Mouse (Mus musculus): ENCODE results near the gene Olfr311. TPM values are rescaled to one million over a fixed set of nuclear protein-coding genes. Genes with fewer than 3 reads are reported as not detected.

The Olfr311 gene
- polyA plus RNA-seq, 1 experiment from 2014 or later = 0.08 TPM

DNA sequence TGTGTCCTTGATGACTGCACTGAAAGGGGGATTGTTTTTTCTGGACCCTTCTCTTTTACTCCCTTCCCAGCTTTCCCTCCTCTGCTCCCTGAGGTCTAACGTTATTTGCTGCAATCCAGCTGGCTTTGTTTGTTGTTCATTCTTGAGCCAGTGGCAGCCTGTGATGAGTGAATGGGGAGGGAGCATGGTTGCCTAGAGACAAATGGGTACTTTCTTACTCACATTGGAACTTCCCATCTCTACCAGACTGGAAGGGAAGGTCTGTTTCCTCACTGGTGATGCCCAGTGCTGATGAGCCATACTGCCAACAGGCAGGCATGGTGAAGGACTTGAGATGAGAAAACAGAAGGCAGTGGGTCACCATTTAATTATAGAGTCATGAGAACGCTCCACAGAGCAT lies 10.7 kb downstream of the Olfr311 start:
- ATAC-seq (ENCODE audit: low read depth) (no peak), DNase-seq (ENCODE audit: low spot score) (no peak)
- Histone ChIP-seq H3K9ac (ENCODE audit: low read depth, low read length) (no peak overlapping the region), H3K4me3 (ENCODE audit: low read depth, low read length) (no peak overlapping the region), H3K36me3 (ENCODE audit: control insufficient read depth, insufficient read depth, low read length) (peaks cover 40% of the 10 kb centered on the region), H3K4me2 (ENCODE audit: low read depth, low read length) (no peak overlapping the region), H3K27ac (replicated peaks; ENCODE audit: low read depth, low read length) (no peak overlapping the region), H3K4me1 (ENCODE audit: control insufficient read depth, insufficient read depth, low read length) (peaks cover 7% of the 10 kb centered on the region; the same call in 1 of the 2 replicates), H3K27me3 (replicated peaks; ENCODE audit: control insufficient read depth, insufficient read depth, low read length) (no peaks in the 10 kb centered on the region), H3K9me3 (ENCODE audit: control insufficient read depth, low read length) (no peaks in the 10 kb centered on the region)
- WGBS = 68% methylated on average over 2 of the region's 2 CpGs

DNA sequence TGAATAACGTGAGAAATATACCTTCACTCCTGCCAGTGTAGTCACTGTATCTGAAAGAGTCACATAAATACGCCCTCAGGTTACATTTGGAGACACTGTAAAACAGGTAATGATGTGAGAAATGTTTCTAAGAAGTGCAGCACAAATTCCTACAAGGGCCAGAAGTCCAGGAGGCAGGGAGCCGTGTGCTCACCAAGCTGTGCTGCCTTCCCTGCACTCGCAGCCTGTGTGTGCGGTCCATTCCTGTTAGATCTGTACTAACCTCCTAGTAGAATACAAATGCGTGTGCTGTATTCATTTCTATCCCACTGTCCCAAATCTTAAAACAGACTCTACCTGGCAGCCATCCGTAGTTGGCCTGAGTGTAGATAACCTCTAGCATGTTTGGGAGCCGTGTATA lies 21.7 kb downstream of the Olfr311 start:
- 96% methylated on average over 8 of the region's 8 CpGs for WGBS
- Histone ChIP-seq H3K27ac (replicated peaks; ENCODE audit: low read depth, low read length) (no peak overlapping the region), H3K4me2 (ENCODE audit: low read depth, low read length) (no peak overlapping the region), H3K9me3 (ENCODE audit: control insufficient read depth, low read length) (peaks cover 38% of the 10 kb centered on the region), H3K27me3 (replicated peaks; ENCODE audit: control insufficient read depth, insufficient read depth, low read length) (no peaks in the 10 kb centered on the region), H3K36me3 (ENCODE audit: control insufficient read depth, insufficient read depth, low read length) (peaks cover 41% of the 10 kb centered on the region), H3K4me1 (ENCODE audit: control insufficient read depth, insufficient read depth, low read length) (no peaks in the 10 kb centered on the region), H3K9ac (ENCODE audit: low read depth, low read length) (no peak overlapping the region), H3K4me3 (ENCODE audit: low read depth, low read length) (no peak overlapping the region)
- DNase-seq (ENCODE audit: low spot score) (no peak), ATAC-seq (ENCODE audit: low read depth) (no peak)

DNA sequence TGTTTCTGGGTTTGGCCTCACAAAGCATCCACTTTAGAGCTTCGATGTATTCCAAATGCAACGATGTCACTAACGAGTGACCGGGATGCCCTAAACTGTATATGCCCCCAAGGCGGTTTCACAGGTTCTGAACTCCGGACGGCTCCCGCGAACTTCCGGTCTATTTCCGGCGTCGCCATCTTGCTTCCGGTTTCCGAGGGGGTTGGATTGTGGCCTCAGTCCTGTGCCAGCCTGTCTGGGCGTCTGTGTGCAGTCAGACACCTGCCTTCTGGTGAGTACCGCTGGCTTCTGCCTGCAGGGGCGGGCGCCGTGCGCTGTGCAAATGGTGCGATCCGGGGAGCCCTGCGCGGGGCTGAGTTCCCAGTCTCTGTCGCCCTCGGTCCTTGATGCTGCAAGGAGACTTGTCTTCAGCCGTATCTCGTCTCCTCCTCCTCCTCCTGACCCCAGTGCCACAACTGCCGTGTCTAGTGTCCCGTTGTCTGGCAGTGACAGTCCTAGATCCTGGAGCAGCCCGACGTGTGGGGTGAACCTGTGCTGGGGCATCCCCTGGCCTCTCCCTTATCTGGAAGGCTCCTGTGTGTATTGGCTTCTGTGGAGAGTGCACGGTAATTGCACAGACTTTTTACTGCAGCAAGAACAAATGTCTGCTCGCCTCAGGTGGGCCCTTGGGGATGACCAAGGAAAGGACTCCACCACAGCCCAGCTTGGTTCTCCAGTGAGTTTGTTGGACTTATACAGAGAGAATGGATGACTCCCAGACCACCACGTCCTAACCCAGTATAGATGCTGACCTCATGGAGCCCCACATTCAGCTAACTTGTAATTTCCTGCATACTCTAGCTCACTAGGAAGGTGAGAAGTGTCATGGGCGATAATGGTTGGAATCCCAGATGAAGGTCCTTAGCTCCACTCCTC lies 28.2 kb downstream of the Olfr311 start, which contains the start of gene 2810021J22Rik:
Gene 2810021J22Rik (plus strand): TSS at position 178 of the 915 bp plus-strand sequence.
- DNase-seq (ENCODE audit: low spot score) = peak; percentile 90
- H3K9me3 ChIP-seq (ENCODE audit: control insufficient read depth, low read length) = no peaks in the 10 kb centered on the region
- peak within 1 kb of the TSS; percentile 76 for H3K4me3 ChIP-seq (ENCODE audit: low read depth, low read length)
- peaks cover 9% of the 10 kb centered on the region for H3K36me3 ChIP-seq (ENCODE audit: control insufficient read depth, insufficient read depth, low read length)
- H3K27ac ChIP-seq (replicated peaks; ENCODE audit: low read depth, low read length) = peak within 1 kb of the TSS; percentile 76
- peak within 1 kb of the TSS; percentile 84 for H3K9ac ChIP-seq (ENCODE audit: low read depth, low read length)
- H3K4me2 ChIP-seq (ENCODE audit: low read depth, low read length) = peak within 1 kb of the TSS; percentile 77
- WGBS = 4% methylated on average over 37 of the region's 37 CpGs
- ATAC-seq (ENCODE audit: low read depth) = peak; percentile 92
- 0 out of 2 replicates have a peak, but pooled peaks cover 6% of the 10 kb centered on the region for H3K4me1 ChIP-seq (ENCODE audit: control insufficient read depth, insufficient read depth, low read length)
- H3K27me3 ChIP-seq (replicated peaks; ENCODE audit: control insufficient read depth, insufficient read depth, low read length) = no peaks in the 10 kb centered on the region

DNA sequence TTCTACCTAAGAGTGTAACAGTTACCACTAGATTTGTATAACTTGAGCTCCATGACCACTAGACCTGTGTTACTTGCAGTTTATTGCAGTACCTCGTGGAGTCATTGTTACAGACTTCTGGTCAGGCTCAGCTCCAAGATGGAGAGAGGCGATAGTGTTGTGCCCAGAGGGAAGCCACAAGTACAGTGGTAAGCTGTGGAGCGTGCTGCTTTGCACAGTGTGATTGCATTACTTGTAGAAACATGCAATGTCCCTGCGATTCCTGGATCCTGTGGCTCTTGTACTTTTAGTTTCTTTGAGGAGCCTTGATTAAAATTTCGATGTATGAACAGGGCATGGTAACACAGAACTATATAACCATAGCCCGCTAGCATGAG lies 28.9 kb downstream of the Olfr311 start:
- H3K4me3 ChIP-seq (ENCODE audit: low read depth, low read length) = peak overlapping the region; percentile 76
- H3K9ac ChIP-seq (ENCODE audit: low read depth, low read length) = no peak overlapping the region
- no peak overlapping the region for H3K27ac ChIP-seq (replicated peaks; ENCODE audit: low read depth, low read length)
- WGBS = 80% methylated on average over 6 of the region's 6 CpGs
- ATAC-seq (ENCODE audit: low read depth) (no peak), DNase-seq (ENCODE audit: low spot score) (no peak)
- H3K36me3 ChIP-seq (ENCODE audit: control insufficient read depth, insufficient read depth, low read length) = peaks cover 9% of the 10 kb centered on the region
- H3K9me3 ChIP-seq (ENCODE audit: control insufficient read depth, low read length) = no peaks in the 10 kb centered on the region
- H3K27me3 ChIP-seq (replicated peaks; ENCODE audit: control insufficient read depth, insufficient read depth, low read length) = no peaks in the 10 kb centered on the region
- H3K4me2 ChIP-seq (ENCODE audit: low read depth, low read length) = peak overlapping the region; percentile 77
- H3K4me1 ChIP-seq (ENCODE audit: control insufficient read depth, insufficient read depth, low read length) = 0 out of 2 replicates have a peak, but pooled peaks cover 6% of the 10 kb centered on the region

DNA sequence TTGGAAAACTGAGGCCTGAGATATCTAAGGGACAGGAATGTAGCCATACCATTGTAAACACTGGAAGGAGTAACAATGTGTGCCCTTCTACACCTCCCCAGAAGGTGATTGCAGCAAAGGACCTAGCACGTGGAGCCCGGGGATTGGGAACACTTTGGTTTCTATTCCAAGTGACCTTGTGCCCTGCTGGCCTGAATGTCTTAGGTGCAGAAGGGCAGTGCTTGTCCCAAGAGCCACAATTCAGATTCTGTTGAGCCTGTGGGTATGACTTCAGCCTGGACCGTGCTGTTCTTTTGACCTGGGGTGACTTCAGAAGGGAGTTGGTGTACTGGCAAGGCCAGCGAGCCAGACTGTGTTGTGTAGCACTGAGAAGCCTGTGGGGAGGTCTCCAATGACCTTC lies 31.9 kb downstream of the Olfr311 start:
- DNase-seq (ENCODE audit: low spot score) (no peak), ATAC-seq (ENCODE audit: low read depth) (no peak)
- 0 out of 2 replicates have a peak, but pooled peaks cover 6% of the 10 kb centered on the region for H3K4me1 ChIP-seq (ENCODE audit: control insufficient read depth, insufficient read depth, low read length)
- H3K27me3 ChIP-seq (replicated peaks; ENCODE audit: control insufficient read depth, insufficient read depth, low read length) = no peaks in the 10 kb centered on the region
- no peaks in the 10 kb centered on the region for H3K9me3 ChIP-seq (ENCODE audit: control insufficient read depth, low read length)
- no peak overlapping the region for H3K27ac ChIP-seq (replicated peaks; ENCODE audit: low read depth, low read length)
- no peak overlapping the region for H3K9ac ChIP-seq (ENCODE audit: low read depth, low read length)
- H3K4me2 ChIP-seq (ENCODE audit: low read depth, low read length) = no peak overlapping the region
- no peak overlapping the region for H3K4me3 ChIP-seq (ENCODE audit: low read depth, low read length)
- H3K36me3 ChIP-seq (ENCODE audit: control insufficient read depth, insufficient read depth, low read length) = peaks cover 13% of the 10 kb centered on the region
- WGBS = 85% methylated on average over 4 of the region's 4 CpGs

DNA sequence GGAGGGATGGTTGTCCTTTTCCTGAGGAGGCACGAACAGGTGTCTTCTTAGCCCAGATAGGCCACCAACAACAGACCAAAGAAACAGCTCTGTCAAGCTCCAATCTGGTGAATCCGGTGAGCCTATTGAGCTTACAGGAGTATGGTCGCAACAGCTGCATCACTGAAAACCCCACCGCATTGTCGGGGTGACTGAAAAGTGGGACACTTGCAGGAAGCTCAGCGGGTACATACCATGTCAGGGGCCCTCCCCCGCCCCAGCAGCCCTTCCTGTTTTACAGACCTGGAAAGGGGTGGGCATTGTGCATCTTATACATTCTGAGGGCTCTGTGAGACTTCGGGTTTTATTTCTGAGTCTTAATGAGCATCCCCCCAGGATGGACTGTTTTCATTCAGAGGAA lies 44.7 kb downstream of the Olfr311 start:
- H3K9ac ChIP-seq (ENCODE audit: low read depth, low read length) = no peak overlapping the region
- no peak overlapping the region for H3K4me3 ChIP-seq (ENCODE audit: low read depth, low read length)
- no peak for ATAC-seq (ENCODE audit: low read depth)
- 83% methylated on average over 8 of the region's 8 CpGs for WGBS
- DNase-seq (ENCODE audit: low spot score) = no peak
- H3K4me1 ChIP-seq (ENCODE audit: control insufficient read depth, insufficient read depth, low read length) = no peaks in the 10 kb centered on the region
- H3K9me3 ChIP-seq (ENCODE audit: control insufficient read depth, low read length) = no peaks in the 10 kb centered on the region
- peaks cover 49% of the 10 kb centered on the region for H3K36me3 ChIP-seq (ENCODE audit: control insufficient read depth, insufficient read depth, low read length)
- no peaks in the 10 kb centered on the region for H3K27me3 ChIP-seq (replicated peaks; ENCODE audit: control insufficient read depth, insufficient read depth, low read length)
- no peak overlapping the region for H3K4me2 ChIP-seq (ENCODE audit: low read depth, low read length)
- no peak overlapping the region for H3K27ac ChIP-seq (replicated peaks; ENCODE audit: low read depth, low read length)

DNA sequence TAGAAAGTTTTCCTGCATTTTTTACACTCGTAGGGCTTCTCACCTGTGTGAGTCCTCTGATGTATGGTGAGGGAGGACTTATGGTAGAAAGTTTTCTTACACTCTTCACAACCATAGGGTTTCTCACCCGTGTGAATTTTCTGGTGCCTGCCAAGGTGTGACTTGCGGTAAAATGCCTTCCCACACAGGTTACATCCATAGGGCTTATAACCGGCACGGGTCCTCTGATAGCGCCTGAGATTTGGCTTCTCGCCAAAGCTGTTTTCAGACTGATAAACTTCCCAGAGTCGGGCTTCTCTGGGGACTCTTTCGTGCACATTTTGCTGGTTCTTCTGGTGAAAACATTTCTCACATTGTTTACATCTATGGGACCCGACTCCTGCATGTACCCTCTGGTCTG lies 51.5 kb downstream of the Olfr311 start:
- H3K4me3 ChIP-seq (ENCODE audit: low read depth, low read length) = no peak overlapping the region
- ATAC-seq (ENCODE audit: low read depth) = no peak
- H3K9me3 ChIP-seq (ENCODE audit: control insufficient read depth, low read length) = no peaks in the 10 kb centered on the region
- DNase-seq (ENCODE audit: low spot score) = no peak
- WGBS = 94% methylated on average over 10 of the region's 10 CpGs
- H3K27me3 ChIP-seq (replicated peaks; ENCODE audit: control insufficient read depth, insufficient read depth, low read length) = no peaks in the 10 kb centered on the region
- peaks cover 67% of the 10 kb centered on the region for H3K36me3 ChIP-seq (ENCODE audit: control insufficient read depth, insufficient read depth, low read length)
- H3K9ac ChIP-seq (ENCODE audit: low read depth, low read length) = no peak overlapping the region
- H3K27ac ChIP-seq (replicated peaks; ENCODE audit: low read depth, low read length) = no peak overlapping the region
- no peaks in the 10 kb centered on the region for H3K4me1 ChIP-seq (ENCODE audit: control insufficient read depth, insufficient read depth, low read length)
- no peak overlapping the region for H3K4me2 ChIP-seq (ENCODE audit: low read depth, low read length)
